Mouse (Mus musculus): Measurements from ENCODE around the gene Ppm1b.

The Ppm1b gene

DNA sequence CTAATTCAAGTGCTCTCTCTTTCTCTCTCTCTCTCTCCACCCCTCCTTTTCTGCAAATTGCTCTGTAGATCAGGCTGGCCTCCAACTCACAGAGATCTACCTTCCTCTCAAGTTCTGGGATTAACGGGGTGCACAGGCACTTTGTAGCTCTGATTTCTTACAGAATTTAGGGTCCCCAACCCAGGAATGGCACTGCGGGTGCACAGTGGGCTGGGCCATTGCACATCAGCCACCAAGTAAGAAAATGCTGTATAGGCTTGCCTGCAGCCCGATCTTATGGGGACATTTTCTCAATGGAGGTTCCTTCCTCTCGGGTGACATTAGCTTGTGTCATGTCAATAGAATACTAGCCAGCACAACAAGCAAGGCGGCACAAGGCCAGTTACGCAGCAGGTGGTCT is 102.6 kb downstream of the Ppm1b start:
- in situ Hi-C loops (cut with MboI; ENCODE audit: unreplicated experiment in 2 of 2): no loop called here

DNA sequence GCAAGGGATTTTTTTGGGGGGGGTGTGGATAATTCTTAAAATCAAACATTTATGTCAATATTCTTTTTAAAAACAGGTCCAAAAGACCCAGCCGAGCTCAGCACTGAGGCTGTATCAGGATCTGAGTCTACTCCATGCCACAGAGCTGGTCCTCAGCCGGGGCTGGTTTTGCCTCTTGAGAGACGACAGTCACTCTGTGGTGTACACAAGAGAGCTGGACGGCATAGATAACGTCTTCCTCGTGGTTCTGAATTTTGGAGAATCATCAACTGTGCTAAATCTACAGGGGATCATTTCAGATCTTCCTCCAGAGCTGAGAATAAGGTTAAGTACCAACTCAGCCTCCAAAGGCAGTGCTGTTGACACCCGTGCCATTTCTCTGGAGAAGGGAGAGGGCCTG is 107.0 kb downstream of the Ppm1b start:
- in situ Hi-C loops (cut with MboI; ENCODE audit: unreplicated experiment in 2 of 2): no loop called here

DNA sequence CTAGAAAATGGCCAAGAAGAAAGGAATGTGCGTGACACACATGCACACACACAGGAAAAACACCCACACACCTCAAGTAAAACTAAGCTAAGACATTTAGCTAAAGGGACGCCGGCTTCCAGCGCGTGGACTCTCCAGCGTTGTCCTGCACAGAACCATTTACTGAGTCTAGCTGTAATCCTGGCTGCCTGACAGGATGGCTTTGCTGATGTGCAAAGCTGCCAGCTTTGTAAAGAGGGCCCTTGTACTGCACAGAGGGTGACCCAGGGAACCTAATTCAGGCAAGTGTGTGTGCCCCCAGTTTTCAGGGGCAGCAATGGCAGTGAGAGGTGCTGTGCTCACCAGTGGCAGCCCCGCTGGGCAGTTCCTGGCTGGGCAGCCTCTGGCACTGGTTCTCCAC is 110.8 kb downstream of the Ppm1b start:
- in situ Hi-C loops (cut with MboI; ENCODE audit: unreplicated experiment in 2 of 2): no loop called here

DNA sequence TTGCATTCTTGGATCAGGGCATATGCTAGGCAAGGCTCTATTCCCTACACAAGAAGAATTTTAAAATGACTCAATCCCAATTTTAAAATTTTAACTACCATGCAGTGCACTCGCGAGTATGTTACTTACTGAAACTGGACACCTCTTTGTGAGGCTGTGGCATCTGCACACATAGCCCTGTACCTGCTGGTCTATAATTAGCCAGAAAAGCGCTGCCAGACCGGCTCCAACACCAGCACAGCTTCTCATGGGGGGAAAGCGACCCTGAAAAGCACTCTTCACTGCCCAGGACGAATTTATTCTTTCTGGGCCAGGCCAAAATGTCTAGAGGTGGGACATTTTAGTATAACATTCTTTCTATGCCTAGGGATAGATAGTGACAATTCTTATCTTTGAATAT is 114.1 kb downstream of the Ppm1b start:
- in situ Hi-C loops (cut with MboI; ENCODE audit: unreplicated experiment in 2 of 2): no loop called here

DNA sequence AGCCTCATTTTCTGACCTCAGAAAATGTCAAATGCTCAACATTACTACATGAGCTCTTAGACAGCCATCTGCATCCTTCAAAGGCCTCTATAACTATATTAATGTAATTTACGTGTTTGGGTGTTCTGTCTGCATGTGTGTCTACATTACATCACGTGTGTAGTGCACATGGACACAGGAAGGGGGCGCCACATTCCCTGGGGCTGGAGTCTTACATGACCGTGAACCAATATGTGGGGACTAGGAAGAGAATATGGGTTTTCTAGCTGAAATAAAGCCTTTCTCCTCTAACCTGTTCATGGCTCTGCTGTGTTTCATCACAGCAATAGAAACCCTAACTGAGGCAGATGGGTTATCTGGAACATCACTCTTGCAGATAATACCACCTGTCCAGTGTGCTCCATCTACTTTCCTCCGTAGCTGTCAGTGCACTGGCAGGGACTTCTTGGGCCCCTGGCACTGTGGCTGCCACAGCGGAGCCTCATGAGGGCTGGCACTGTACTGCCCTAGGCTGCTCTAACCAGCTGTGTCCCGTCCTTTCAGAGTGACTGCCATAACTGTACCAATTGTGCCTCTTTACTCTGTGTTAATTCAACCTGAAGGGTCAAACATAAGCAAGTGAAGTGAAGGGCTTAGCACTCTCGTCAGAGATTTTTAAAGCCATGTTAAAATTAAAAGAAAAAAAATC is 114.7 kb downstream of the Ppm1b start:
- in situ Hi-C loops (cut with MboI; ENCODE audit: unreplicated experiment in 2 of 2): no loop called here

DNA sequence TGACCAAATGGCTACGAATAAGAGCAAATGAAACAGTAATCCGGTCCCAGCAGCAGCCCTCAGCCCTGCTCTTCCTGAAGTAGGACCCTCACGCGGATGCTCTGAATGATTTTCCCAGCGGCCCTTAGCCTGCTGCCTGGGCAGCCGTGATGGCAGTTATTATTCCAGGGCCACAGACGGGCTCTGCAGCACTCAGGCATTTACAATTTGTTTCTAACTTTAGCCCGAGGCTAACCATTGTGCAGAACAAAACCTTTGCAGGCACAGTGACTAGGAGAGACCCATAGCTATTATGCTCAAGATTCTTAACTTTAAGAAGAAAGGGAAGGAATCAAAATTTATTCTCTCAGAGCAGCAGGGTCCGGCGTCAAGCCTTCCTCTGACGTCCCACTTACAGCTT is 115.8 kb downstream of the Ppm1b start:
- in situ Hi-C loops (cut with MboI; ENCODE audit: unreplicated experiment in 2 of 2): no loop called here

DNA sequence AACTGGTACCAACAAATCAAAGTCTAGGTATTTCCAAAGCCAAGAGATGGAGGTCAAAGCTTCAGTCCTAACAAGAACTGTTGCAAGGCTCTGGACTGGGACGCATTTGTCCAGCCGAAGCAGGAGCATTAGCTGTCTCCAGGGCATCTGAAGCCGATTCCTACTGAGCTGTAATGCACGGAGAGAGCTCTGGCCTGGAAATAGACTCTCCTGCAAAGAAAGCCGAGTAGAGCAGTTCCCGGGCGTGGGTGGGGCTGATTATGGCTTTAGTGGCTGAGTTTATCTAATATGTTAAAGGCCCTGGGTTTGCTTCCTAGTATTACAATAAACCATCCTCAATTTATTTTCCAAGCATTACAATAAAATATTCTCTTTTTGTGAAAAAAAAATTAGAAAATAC is 116.7 kb downstream of the Ppm1b start:
- in situ Hi-C loops (cut with MboI; ENCODE audit: unreplicated experiment in 2 of 2): no loop called here

Measured in v-Abl transformed pro-B cells (cell line).